Mouse (Mus musculus) CH12.LX (cell line): Measurements from ENCODE around the gene Slc10a4.

Source experiments
- BHLHE40 ChIP-seq: IDR thresholded peaks from 2 replicates; pipeline ENCODE4 v1.6.1; 2011; ENCODE audit warnings: mild to moderate bottlenecking, low read depth, low read length, improper control_type of control experiment
- CTCF ChIP-seq, 2 experiments: IDR thresholded peaks in 1 of 2; conservative IDR thresholded peaks in 1 of 2; 2 replicates each; pipeline ENCODE4 v1.5.1; 2011 to 2012; ENCODE audit warnings: low read depth in 2 of 2, low read length in 2 of 2, improper control_type of control experiment in 1 of 2, inconsistent platforms in 1 of 2, mild to moderate bottlenecking in 1 of 2, moderate library complexity in 1 of 2
- JUN ChIP-seq: IDR thresholded peaks from 2 replicates; pipeline ENCODE4 v1.6.1; 2011; ENCODE audit warnings: low read depth, mild to moderate bottlenecking, low read length, improper control_type of control experiment, moderate library complexity; ENCODE audit not compliant: insufficient read depth
- MEF2A ChIP-seq: IDR thresholded peaks from 2 replicates; pipeline ENCODE4 v1.6.1; 2014; ENCODE audit warnings: low read depth, mild to moderate bottlenecking, inconsistent platforms, low read length, improper control_type of control experiment, borderline replicate concordance
- NRF1 ChIP-seq: IDR thresholded peaks from 2 replicates; pipeline ENCODE4 v1.6.1; 2014; ENCODE audit warnings: low read depth, mild to moderate bottlenecking, inconsistent platforms, low read length, improper control_type of control experiment, moderate library complexity
- POLR2A ChIP-seq: IDR thresholded peaks from 2 replicates; pipeline ENCODE4 v1.6.1; 2011; ENCODE audit warnings: low read depth, mild to moderate bottlenecking, improper control_type of control experiment, low read length
- SMC3 ChIP-seq: IDR thresholded peaks from 2 replicates; pipeline ENCODE4 v1.6.1; 2011; ENCODE audit warnings: low read depth, low read length, improper control_type of control experiment

- no peak for TF ChIP-seq CTCF (conservative IDR thresholded peaks at IDR 0.05 in 1 of 2, IDR thresholded peaks at IDR 0.05 in 1 of 2; ENCODE audit: low read depth in 2 of 2, low read length in 2 of 2)
- TF ChIP-seq NRF1, result no peak
- no peak for TF ChIP-seq POLR2A
- TF ChIP-seq BHLHE40, result no peak
- no peak for TF ChIP-seq MEF2A
- TF ChIP-seq SMC3, result no peak
- no peak for TF ChIP-seq JUN
Measured at GRCm38 (mm10) chr5:72957281-72957680, 49.4 kb upstream of the Slc10a4 start.
